Mouse (Mus musculus) spleen, adult 2 months (tissue): ENCODE results near the gene Bpgm.

Experiments used
- CTCF ChIP-seq: fragments of 200-500 bp; IDR thresholded peaks from 2 replicates; pipeline ENCODE4 v1.5.1; 2011; ENCODE audit warnings: mild to moderate bottlenecking, inconsistent platforms; ENCODE audit not compliant: insufficient read depth, insufficient read length, insufficient replicate concordance; ENCODE audit errors: extremely low read depth
- POLR2A ChIP-seq: fragments of 200-500 bp; IDR thresholded peaks from 2 replicates; pipeline ENCODE4 v1.6.1; 2011; ENCODE audit warnings: low read depth, low read length, inconsistent platforms

DNA sequence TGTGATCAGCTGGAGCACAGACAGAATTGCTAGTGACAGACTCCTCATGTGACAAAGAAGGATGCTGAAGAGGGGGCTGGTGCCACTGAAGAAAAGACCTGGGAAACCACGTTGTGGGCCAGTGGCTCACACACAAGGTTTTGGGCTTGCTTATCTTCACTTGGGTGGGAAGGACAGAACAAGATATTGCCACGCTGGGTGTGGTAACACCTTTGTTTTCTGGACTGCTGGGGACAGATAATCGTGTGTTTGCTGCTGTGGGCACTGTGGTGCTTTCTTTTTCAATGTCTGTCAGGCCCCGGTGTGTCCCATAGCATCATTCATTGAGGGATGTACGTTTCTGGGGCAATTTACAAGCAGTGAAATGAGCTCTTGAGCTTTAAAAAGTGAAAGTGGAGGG lies 41.7 kb downstream of the Bpgm start:
- TF ChIP-seq POLR2A (no peak), CTCF (no peak)
